Mouse (Mus musculus): ENCODE measurements around the gene Ssrp1.

Gene Ssrp1

DNA sequence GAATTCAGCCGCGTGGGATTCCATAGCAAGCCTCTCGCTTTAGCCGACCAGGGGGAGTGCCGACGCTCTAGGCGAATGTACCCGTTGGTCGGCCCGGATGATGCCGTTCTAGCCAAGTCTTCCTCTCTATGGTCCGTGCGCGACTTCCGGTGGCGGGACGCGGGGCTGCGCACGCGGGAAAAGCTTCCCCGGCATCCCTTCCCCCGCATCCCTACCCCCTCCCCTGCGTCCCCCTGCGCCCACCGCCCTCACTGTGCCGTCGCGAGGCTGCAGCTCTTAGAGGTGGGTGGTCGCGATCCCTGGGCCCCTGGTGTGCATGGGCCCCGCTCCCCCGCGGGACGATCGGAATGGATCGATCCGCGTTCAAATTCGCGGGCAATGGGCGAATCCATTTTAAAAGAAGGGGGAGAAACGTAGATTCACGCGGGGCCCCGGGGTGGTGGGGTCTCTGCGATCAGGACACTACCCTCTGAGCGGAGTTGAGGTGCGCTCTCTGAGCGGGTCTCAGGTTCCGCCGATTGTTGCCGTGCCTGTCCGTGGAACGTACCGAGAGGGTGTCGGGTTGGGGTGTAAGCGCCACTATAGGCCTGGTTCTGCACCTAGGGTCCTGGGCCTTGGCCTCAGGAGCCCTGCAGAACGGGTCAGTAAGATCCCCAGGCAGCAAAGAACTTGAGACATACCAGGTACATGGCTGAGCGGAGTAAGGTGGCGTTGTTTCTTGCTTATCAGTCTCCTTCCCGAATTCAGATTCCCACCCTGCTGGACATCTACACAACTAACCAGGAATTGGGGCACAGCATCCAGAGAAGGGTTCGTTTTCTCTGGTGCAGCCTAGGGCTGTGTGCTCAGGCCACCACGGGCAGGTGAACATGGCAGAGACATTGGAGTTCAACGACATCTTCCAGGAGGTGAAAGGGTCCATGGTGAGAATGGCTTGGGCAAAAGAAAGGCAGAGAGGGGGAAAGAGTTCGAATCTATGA, at the start of gene Ssrp1, which contains the start of gene P2rx3:
TSS of gene Ssrp1 (plus strand) at position 188 of the 980 bp plus-strand sequence.
TSS of gene P2rx3 (minus strand) at position 416 of the 980 bp plus-strand sequence.
- peak; percentile 65 for DNase-seq (ENCODE audit: low spot score)

DNA sequence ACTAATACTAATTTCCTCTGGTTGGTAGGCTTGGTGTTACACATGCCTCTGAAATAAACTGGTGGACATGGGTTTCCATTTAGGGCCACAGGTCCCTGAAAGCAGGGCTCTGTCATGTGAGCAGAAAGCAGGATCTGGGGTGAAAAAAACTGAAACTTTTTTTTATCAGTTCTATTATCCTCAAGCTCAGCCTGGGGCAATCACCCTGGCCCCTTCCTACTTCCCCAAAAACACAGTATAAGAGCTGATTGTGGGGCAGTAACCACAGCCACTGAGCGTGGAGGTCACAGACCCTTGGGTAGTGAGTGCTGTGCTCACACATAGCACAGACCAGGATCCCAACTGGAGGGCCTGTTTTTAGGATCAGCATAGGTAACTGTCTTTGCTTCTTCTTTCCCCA, 49.1 kb upstream of the Ssrp1 start, which contains the start of gene Prg3:
TSS of gene Prg3 (plus strand) at position 286 of the 400 bp plus-strand sequence.
- DNase-seq (ENCODE audit: low spot score), result no peak

- DNase-seq (ENCODE audit: low spot score), result no peak
These were observed 40.7 kb upstream of the Ssrp1 start for GRCm38 (mm10) chr2:84996376-84996775.

- no peak for DNase-seq (ENCODE audit: low spot score)
These were observed 37.4 kb upstream of the Ssrp1 start for GRCm38 (mm10) chr2:84999486-85000181.

- no peak for DNase-seq (ENCODE audit: low spot score)
These were observed 35.5 kb upstream of the Ssrp1 start for GRCm38 (mm10) chr2:85001497-85001896.

DNA sequence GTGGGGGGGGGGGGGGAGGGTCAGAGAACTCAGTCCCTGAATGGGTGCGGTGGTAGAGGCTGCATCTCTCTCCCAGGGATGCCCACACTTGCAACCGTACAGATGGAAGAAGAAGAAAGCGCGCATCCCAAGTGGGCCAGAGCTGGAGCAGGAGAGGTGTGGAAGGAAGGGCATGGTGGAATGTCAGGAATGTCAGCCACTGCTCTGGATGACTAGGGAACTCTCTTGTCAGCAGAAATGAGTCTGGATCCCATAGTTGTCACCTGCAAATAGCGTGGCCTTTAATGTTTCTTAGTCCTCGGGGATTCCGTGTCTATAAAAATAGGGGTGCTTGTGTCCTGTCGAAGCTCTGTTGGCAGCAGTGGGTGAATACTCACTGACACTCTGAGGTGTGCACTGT, 34.5 kb upstream of the Ssrp1 start:
- DNase-seq (ENCODE audit: low spot score), result no peak

DNA sequence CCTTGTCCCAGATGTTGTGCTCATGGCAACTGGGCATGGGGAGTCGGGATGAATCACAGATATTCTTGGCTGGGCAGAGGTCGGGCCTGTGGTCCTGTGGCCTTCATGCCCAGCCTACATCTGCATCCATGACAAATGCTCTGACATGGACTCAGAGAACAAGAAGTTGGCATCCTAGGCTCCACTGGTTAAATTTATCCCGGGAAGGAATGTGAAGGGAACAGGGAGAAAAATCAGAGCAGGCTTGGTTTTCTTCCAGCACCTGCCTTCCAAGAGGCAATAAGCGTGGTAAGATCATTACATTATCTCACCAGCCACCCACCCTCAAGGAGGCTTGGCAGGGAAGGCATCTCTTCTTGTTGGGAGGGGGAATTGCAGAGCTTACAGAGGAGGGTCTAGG, 32.7 kb upstream of the Ssrp1 start:
- no peak for DNase-seq (ENCODE audit: low spot score)

DNA sequence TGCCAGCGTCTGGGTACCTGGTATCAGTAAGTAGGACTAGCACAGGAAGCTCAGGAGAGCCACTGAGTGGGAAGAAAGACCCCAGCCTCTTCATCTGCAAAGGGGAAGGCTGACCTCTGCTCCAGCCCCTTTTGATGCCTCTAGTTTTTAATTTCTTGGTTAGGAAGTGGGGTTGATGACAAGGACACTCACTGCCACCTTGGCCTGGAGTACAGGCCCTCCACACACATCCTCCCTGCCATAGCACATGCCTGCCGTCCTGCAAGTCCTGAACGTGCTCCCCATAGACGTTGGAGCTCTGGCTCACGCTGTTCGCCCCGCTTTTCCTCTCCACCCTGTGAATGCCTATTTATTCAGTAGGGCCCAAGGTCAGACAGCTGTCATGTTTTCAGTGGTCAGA, 30.4 kb upstream of the Ssrp1 start:
- no peak for DNase-seq (ENCODE audit: low spot score)

DNA sequence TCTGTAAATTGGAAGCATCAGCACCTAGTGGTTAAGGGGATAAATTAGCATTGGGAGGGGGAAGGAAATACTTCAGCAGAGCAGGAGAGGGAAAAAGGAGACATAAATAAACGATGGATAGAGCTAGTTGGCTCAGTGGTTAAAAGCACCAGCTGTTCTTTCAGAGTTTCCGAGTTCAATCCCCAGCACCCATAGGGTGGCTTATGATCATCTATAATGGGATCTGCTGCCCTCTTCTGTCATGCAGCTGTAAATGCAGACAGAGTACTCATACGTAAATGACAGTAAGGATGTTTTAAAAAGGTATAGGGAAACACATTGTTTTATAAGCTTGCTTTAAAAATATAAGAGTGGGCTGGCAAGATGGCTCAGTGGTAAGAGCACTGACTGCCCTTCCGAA, 29.3 kb upstream of the Ssrp1 start:
- DNase-seq (ENCODE audit: low spot score), result no peak

GRCm38 (mm10) chr2:85009212-85009611, 27.8 kb upstream of the Ssrp1 start:
- DNase-seq (ENCODE audit: low spot score), result no peak

DNA sequence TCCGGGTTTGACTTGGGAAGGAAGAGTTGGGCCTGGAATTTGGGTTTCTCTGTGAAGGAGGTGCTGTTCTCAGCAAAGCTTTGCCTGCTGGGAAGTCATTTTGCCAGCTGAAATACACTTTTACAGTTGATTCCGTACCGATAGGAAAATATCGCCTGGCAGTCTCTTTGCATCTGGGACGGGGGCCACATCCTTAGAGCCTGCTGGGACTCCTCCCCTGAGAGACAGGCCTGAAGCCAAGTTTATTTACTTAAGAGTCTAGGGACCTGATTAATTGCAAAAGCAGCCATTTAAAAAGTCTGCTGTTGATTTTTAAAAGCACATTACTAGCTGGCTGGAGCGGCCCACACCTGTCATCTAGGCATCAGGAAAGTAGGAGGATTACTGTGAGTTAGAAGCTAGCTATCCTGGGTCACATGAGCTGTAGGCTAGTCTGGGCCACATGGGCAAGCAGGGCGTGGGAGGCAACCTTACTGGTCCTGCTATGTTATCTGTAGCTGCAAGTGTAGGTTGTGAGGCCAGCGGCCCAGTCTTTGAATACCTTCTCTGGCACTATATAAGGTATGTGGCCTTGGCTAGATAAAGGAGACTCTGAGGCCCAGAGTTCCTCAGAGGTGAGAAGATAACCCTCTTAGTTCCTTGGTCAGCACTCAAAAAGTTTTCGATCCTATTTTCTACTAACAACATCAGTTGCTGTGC, 25.0 kb upstream of the Ssrp1 start:
- no peak for DNase-seq (ENCODE audit: low spot score)

DNA sequence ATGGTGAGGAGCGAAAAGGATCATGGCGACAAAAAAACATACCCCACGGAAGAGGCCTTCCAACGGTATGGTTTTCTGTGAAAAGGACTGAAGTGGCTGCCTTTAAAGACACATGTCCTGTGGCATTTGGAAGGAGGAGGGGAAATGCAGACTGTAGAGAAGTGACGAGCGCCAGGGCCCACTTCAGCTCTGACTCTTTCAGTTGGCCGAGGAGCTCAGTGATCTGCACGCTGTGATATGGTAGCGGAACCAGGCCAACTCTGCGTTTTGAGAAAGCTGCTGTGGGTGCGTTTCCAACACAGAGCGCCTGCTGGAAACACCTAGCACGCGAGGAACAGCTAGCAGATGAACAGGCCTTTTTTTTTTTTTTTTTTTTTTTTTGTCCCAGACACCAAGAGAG, 24.4 kb upstream of the Ssrp1 start:
- no peak for DNase-seq (ENCODE audit: low spot score)

DNA sequence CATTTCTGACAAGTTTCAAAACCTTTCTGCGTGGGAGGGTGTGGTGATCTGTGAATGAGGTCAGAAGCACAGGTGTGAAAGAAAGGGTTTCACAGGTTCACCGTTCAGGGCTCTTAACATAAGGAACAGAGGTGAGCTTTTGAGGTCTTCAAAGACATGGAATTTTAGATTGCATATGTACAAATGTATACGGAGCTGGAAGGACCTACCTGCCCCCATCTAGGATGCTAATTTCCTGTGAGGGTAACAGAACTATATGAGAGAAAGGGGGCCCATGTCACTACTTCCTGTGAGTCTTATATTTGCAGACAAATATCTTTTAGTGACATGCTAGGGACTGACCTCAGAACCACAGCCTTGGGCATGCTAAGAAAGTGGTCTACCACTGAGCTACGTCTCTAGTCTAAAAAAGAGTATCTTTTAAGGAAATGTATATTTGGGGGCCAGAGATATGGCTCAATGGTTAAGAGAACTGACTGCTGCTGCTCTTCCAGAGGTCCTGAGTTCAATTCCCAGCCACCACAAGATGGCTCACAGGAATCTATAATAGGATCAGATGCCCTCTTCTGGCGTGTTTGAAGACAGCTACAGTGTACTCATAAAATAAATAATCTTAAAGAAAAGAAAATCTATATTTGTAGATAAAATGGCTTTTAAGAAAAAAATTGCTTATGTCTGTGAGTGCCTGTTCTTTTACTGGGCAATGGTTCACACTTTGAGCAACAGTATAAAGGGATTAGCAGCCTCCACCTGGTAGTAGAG, 23.0 kb upstream of the Ssrp1 start:
- no peak for DNase-seq (ENCODE audit: low spot score)

DNA sequence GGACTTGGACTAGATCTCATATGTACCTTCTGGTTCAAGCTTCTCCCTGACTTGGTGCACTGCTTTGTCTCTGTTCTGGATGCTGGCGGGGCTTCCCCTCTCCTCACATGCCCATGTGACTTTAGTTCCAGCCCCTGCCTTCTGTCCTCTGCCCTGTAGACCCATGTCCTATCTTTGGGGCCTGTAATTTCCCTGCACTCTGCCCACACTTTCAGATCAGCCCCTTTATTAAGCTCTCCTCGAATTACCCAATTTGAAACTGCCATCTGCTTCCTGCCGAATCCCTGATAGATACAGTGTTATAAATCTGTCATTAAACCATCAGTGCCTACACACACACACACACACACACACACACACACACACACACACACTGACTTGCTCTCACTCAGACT, 22.4 kb upstream of the Ssrp1 start:
- no peak for DNase-seq (ENCODE audit: low spot score)

GRCm38 (mm10) chr2:85022043-85022442, 15.0 kb upstream of the Ssrp1 start:
- DNase-seq (ENCODE audit: low spot score), result no peak

DNA sequence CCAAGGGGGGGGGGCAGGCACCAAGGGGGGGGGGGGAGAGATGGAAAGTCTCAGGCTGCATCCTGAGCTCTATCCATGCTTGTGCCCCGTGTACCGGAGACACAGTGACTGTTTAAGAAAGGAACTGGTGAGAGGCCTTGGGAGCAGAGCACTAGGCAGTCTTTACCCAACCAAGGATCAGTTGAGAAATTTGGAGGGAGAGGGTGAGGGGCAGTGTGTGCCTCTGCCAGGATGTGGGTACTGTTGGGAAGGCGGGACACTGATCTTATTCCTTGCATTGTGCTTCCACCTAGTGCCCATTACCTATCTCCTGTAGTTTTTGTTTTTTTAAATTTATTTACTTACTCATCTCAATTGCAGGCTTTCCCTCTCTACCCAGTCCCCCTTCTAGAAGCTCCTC, 10.9 kb upstream of the Ssrp1 start:
- no peak for DNase-seq (ENCODE audit: low spot score)

DNA sequence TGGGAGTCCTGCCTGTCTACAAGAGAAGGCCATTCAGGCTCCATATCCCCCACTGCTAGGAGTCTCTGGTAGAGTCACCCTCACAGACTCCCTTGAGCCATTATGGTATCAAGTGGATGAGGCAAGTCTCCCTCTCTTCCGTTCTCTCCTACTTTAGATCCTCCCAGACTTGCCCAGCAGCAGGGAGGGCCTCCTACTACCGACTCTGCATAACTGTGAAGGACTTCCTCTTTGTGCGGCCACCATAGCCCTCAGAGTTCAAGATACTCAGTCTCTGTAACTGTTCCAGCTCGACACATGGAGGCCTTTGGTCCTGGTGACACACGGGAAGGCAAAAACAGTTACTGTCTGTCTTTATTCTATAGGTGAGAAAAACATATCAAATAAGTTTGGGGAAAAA, 9.8 kb upstream of the Ssrp1 start:
- no peak for DNase-seq (ENCODE audit: low spot score)

GRCm38 (mm10) chr2:85029897-85030296, 7.1 kb upstream of the Ssrp1 start:
- no peak for DNase-seq (ENCODE audit: low spot score)

DNA sequence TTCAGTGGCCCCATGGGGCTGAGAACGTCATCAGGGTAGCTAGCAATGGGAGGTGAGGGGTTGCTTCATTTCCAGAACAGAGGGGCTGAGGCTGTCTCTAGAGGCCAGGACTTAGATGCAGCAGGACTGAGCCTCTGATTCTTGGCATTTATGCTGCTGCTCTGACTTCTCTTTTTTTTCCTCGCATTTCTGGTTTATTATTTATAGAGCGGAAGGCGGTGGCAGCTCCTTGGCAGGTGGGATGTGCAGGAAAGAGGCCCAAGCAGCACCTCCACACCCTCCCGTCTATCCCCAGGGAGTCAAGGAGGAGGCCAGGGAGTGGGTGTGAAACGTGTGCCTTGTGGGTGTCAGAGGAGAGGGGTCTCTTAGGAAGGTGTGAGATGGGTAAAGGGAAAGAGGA, 6.0 kb upstream of the Ssrp1 start:
- DNase-seq (ENCODE audit: low spot score), result no peak

DNA sequence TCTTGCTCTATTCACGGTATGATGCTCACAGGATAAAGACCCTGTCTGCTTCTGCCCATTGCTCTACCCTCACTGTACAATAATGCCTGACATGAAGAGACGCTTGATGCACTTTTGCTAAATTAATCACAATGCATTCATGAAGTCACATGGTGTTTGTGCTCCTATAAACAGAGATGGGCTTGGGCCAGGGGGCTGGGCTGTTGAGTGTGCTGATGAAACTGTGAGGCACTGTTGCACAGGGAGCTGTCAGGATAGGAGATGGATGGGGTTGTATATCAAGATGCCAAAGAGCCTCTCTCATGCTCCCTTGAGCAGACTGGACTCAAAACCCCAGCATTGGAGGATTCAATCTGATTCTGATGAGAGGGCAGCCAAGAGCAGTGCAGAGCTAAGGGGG, 3.9 kb upstream of the Ssrp1 start:
- no peak for DNase-seq (ENCODE audit: low spot score)

GRCm38 (mm10) chr2:85034169-85034568, 2.9 kb upstream of the Ssrp1 start:
- no peak for DNase-seq (ENCODE audit: low spot score)

All from urinary bladder, postnatal 10 days (tissue).